Mouse (Mus musculus) heart, postnatal 4 days (tissue): Measurements from ENCODE around the gene Ndufa7. TPM values are rescaled to one million over a fixed set of nuclear protein-coding genes. Genes with fewer than 3 reads are reported as not detected.
"Not testable (repeated sequence)": the region's sequence is repeated elsewhere in the genome, so short reads cannot be mapped to it uniquely, and the experiment has no call there.

Experiments
- DNase-seq: peaks from one replicate; pipeline ENCODE4 v3.0.0; 2021
- total RNA-seq, 2 experiments: library from RNA; stranded (reverse); gene quantifications; 2 replicates each; pipeline ENCODE4 v1.2.3; 2021

Gene Ndufa7
- total RNA-seq, 2 experiments from 2014 or later, result 423 to 447 TPM

DNA sequence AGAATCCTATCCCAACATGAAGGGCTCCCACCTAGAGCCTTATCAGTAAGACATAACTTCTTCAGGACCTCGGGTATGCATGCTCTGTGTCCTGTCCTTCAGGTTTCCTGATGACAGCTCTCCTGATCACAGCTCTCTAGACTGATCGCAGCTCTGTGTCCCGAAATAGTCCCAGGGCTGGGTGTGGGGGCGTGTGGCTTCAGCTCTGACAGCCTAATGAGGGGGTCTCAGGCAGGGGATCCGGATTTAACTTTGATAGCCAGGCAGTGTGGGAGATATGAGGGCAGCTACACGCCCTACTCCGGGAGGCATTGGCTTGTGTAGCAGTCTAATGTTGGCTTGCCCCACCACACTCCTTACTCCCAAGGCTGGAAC lies 13.2 kb upstream of the Ndufa7 start:
- DNase-seq, result peak; percentile 33

DNA sequence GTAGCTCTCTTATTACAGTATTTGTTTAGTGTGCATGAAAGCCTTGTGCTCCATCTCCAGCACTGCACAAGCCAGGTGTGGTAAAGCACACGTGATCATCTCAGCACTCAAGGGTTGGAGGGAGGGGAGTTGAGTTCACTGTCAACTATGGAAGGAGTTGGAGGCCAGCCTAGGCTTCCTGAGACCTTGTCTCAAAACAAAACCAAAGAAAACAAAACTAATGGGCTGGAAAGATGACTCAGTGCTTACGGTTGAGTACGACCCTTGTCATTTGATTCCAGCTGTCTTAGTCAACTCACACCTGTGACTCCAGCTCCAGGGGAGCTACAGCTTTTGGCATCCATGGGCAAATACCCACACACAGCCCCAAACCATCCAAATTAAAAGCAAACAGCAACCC lies 11.9 kb upstream of the Ndufa7 start:
- DNase-seq, result no peak

DNA sequence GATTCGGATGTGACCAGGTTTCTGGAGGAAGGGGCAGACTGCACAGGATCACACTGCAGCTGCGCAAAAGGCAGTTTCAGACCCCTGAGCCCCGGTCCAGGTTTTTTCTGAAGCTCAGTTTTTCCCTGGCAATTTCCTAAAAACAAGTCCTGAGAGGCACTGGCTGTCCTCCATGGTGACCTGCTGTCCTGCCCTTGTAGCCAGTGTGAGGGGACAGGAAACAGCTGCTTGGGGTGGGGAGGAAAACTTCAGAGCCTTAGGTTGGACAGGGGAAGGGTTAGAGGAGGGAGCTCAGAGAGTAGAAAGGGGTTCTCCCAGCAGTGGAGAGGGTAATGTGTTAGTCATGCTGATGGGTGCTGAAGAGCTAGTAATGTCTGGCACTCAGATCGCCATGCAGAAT lies 11.4 kb upstream of the Ndufa7 start:
- DNase-seq, result peak; percentile 58

DNA sequence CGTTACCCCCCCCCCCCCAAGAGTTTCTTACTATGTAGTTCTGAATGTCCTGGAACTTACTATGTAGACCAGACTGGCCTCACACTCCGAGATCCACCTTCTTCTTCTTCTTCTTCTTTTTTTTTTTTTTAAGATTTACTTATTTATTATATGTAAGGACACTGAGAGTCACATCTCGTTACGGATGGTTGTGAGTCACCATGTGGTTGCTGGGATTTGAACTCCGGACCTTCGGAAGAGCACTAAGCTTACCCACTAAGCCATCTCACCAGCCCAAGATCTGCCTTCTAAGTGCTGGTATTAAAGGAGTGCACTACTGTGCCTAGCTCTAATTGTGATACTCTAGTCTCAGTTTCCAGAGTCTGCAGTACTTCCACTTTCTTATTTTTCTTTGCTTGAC lies 9.0 kb upstream of the Ndufa7 start:
- no peak for DNase-seq

DNA sequence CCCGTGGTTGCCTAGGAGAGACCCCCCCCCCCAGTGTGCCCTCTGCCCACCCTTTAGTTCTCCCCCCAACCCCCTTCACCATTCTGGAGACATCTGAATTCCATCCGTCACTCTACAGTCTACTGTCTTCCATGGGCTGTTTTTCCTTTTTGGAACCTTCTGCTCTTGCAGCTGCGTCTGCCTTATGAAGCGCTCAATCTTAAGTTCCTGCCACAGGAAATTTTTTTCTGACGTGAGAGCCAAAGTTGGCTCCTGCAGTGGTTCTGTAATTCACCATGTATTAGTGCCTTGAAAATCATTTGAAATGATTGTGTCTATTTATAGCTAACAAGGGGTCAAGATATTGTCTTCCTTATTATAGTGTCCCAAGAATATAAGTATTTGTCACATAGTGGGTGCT lies 7.8 kb upstream of the Ndufa7 start:
- DNase-seq, result no peak

DNA sequence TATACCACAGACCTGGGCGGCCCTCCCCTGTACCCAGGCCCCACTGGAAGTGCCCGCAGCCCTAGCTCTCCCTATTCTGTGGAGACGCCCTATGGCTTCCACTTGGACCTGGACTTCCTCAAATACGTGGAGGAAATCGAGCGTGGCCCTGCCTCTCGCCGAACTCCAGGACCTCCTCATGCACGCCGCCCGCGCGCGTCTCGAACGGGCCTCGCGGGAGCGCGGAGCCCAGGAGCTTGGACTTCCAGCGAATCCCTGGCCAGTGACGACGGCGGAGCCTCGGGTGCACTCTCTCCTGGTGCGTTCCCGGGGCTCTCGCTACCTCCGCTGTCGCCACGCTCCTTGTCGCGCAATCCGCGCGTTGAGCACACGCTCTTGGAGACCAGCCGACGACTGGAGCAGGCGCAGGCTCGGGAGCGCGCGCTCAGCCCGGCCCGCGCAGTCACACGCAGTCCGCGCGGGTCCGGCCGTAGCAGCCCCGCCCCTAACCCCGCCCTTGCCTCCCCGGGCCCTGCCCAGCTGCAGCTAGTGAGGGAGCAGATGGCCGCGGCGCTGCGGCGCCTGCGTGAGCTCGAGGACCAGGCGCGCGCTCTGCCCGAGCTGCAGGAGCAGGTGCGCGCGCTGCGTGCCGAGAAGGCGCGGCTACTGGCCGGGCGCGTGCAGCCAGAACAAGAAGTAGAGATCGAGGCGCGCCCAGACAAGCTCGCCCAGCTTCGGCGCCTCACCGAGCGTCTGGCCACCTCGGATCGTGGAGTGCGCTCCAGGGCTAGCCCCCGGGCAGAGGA lies 7.0 kb upstream of the Ndufa7 start:
- peak; percentile 90 for DNase-seq

DNA sequence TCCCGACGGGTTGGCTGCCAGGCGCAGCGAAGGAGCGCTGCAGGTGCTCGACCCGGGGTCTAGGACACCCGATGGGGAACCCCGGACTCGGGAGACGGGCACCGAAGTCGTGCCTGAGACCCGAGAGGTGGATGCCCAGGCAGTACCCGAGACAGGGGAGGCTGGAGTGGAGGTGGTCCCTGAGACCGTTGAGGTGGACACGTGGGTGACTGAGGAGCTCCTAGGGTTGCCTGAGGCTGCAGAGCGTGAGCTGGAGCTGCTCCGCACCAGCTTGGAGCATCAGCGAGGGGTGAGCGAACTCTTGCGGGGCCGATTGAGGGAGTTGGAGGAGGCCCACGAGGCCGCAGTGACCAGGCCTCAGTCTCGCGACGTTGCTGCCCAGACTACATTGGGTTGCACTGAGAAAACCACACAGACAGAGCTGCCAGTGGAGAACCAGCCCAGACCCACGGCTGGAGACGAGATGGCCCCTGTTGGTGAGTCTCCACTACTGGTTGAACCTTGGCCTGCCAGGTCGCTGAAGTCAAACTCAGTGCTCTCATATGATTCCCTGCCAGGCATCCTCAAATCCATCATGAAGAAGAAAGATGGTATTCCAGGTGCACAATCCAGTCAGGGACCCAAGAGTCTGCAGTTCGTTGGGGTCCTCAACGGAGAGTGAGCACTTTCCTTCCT lies 6.3 kb upstream of the Ndufa7 start:
- no peak for DNase-seq

DNA sequence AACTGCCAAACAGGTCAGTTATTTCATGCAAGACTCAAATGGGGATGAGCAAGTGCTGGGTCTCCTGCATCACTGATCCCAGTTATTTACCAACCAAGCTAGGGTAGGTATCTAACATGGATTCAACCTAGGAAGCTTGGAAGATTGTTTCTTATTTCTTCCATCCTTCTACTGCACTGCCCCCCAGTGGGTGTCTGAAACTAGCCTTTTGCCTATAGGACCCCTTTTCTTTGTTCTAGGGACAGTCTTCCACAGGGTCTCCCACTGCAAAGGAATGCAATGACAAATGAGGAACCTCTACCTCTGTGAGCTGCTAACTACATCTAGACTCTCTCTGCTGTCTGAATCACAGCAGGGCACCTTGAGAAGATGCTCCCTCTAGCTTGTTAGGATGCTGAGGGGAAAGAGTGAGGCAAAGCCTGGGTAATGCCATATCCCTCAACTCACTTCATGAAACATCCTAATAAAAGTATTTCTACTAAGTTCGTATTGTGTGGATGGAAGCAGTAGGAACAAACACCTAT lies 1.9 kb upstream of the Ndufa7 start:
- no peak for DNase-seq

DNA sequence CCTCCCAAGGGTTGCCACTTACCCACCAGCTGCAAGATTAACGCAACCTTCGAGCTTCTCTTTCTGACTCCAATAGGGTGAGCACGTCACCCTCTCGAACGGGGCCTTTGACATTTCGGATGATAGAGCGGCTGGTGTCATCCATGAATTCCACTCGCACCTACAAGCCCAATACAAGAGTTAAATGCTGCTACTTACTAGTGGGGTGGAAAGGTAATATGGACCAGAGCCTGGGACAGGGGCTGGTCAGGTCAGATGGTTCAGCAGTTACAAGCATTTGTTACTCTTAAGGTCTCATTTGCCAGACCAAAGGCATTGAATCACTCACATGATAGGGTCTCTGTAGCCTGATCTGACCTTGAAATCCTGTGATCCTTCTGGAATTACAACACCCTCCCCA lies 1.2 kb upstream of the Ndufa7 start:
- not testable (repeated sequence) for DNase-seq

DNA sequence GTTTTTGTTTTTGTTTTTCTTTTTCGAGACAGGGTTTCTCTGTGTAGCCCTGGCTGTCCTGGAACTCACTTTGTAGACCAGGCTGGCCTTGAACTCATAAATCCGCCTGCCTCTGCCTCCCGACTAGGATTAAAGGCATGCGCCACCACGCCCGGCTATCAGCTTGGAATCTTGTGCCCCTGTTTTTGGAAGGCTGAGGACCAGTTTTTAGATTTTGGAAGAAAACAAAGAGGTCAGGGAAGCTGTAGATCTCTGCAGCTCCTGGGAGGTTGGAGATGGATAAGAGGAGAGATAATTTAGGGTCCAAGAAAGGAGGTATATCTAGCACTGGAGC lies 592 bp downstream of the Ndufa7 start:
- DNase-seq, result not testable (repeated sequence)

DNA sequence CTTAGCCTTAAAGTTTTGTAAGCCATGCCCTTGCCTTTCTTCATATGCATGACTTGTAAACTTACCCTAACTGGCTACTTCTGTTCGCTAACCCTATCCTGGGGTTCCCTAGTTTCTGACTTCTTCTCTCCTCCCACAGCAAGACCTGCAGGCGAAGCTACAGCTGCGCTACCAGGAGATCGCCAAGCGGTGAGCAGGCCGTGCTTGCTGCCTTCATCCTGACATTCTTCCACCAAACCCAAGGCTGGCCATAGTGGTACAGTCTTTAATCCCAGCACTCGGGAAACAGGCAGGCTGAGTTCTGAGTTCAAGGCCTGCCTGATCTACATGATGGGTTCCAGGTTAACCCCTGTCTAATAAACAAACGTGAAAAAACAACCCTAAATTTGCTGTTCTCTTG lies 1.1 kb downstream of the Ndufa7 start:
- no peak for DNase-seq

DNA sequence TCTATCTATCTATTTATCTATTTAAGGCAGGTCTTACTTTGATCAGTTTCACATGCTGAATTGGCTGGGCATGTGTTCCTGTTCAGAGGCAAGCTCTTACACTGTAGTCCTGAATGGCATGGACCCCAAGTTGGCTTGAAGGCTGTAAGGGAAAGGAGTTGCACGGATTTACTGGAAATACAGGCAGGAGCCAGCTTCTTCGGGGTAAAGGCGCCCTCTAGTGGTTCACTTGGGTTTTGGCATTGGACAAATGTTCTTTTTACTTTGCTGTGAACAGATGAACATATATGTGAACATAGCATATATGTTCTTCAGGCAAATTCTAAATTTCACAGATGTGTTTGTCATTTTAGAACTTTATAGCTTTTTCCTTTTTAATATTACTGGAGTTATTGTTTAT lies 2.5 kb downstream of the Ndufa7 start:
- DNase-seq, result peak; percentile 87

DNA sequence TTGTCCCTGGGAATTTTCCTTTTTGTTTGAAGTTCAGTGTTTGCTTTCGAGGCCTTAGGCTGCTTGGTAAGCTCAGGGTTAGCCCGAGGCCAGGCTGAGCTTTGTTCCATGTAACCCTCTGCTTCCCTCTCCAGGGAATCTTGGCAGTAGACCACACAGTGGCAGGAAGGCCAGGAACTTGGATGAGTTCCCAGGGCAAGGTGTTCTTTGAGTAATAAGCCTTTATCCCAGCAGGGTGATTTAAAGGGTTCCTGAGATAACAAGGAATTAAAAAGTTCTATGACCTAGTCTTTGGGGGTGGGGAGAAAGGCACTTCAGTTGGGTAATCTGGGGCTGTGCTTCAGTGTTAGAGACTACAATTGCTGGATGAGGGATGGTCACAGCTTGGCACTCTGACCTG lies 4.5 kb downstream of the Ndufa7 start:
- peak; percentile 86 for DNase-seq

DNA sequence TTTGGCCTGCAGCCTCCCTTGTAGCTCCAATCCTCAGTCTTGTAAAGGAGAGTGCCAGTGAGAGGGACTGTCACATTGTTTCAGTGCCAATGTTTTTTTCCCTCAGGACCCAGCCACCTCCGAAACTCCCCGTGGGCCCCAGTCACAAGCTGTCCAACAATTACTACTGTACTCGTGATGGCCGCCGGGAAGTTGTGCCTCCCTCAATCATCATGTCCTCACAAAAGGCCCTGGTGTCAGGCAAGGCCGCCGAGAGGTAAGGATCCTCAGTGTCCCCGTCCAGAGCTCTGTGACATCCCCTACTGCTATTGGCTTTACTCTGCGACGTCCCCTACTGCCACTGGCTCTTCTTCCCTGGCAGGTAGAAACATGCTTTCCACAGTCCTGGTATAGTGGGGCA lies 5.2 kb downstream of the Ndufa7 start:
- DNase-seq, result no peak

DNA sequence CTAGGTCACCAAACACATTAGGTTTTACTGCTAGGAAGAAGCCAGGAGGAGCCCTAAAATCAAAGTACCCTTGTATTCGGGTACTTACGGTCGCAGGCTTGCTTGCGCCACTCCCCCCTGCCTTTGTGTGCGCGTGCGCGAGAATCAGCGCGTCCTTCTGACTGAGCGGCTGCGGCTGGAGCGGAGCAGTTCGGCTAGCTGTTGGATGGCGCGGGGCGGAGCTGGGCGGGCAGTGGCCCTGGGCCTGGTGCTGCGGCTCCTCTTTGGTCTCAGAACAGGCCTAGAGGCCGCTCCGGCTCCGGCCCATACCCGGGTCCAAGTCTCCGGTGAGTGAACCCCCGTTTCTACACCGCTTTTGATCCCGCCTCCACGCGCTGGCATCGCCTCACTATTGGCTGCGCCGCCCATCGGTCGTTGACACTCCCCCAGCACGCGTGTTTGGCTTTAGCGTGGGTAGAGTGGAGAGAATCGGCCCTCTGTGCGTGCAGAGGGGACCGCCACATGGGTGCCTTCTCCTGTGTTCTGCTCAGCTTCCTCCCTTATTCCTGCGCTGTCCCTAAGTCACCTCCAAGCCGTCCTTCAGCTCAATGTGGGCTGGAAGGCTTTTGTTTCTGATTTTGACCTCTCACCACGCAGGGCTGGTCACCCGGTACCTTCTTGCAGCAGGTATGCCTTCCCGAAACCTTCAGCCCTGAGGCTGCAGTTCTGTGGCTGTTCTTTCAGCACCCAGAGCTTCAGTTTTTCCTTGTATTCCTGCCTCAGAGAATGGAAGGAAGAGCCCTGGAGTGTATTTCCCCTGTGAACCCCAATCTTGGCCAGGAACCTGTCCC lies 18.8 kb downstream of the Ndufa7 start, which contains the start of gene Cd320:
Gene Cd320 (plus strand): TSS at position 126 of the 830 bp plus-strand sequence.
- peak; percentile 91 for DNase-seq

DNA sequence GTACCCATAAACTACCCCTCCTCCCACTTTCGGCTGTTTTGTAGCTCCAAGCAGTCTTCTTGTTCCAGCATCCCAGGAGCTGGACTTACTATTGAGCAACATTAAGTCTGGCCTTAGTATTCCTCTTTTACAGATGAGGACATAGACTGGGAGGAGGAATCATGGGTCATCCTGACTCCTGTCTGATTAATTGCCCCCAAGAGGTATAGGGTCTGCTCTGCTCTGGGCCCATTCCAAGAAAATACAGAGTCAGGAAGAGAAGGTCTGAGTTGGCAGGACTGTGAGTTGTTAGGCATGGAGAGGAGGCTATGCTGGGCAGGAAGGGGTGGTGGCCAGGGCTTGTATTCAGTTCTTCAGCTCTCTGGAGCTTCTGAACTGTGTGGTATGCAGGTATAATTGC lies 19.8 kb downstream of the Ndufa7 start:
- DNase-seq, result no peak

DNA sequence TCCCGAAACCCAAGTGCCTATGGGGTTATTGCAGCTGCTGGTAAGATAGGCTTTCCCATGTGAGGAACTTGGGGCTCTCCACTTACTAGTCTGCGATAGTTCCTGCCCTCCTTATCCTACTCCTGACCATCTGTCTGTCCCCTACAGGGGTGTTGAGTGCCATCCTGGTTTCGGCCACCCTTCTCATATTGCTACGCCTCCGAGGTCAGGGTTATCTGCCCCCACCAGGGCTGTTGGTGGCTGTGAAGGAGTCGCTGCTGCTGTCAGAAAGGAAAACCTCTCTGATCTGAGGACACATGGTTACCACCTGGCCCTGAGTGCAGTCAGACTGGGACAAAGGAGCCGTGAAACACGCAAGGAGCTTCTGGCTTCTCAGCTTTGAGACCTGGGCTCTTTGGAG lies 23.8 kb downstream of the Ndufa7 start:
- DNase-seq, result no peak

DNA sequence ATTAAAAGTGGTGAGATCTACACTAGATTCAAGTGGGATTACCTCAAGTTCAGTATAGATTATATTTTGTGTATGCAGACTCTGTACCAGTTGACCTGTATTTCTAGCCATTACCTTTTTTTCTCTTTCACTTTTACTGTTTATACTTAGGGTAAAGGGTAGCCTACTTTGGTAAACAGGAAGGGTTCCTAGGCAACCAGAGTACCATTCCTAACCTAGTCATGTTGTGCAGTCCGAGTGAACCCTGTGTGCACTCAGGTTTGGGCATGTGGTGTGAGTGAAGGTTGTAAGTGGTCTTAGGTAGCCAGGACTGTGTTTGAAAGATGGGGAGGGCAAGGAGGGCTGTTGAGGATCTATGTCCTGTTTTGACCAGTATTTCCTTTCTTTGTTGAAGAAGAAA lies 27.0 kb downstream of the Ndufa7 start:
- no peak for DNase-seq

DNA sequence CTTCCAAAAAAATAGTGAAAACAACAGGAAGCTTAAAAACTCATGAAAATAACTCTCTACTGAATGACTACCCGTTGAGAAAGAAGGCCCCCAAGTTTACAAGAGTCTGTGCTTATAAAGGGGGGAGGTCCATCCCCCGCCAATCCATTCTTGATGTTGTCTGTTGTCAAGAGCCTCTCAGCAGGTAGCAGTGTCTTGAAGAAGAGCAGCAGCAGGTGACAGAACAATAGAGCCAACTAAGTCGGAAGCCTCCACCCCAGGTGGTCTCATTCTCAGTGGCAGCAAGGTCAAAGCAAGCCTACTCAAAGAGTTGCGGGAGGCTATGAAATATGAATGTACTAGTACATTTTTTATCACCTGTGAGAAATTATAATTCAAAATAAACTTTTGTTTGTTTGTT lies 33.4 kb downstream of the Ndufa7 start:
- no peak for DNase-seq

DNA sequence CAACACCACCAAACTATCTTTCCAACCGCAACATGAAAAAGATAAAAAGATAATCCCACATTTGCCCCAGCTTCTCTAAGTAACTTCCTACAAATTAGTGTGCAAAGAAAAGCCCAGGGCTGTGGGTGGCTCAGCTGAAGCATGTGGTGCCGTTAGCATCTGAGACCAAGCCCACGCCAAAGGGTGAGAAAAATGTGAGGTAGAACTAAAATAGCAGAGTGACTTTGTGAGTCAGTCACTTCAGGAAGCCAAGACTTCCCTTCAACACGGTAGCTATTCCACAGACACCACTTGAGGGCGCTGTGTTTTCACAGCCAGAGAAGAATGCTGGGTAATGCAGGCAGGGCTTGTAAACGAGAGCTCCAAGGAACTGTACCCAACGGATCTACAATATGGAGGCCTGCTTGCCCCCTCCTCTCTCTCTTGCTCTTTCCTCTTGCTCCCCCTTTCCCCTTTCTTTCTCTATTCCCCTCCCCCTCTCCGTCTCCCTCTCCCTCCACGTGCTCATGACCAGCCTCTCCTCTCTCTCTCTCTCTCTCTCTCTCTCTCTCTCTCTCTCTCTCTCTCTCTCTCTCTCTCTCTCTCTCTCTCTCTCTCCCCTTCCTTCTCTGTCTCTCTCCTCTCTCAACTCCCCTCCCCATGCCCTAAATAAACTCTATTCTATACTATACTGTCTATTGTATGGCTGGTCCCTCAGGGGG lies 41.1 kb downstream of the Ndufa7 start:
- DNase-seq, result peak; percentile 62

DNA sequence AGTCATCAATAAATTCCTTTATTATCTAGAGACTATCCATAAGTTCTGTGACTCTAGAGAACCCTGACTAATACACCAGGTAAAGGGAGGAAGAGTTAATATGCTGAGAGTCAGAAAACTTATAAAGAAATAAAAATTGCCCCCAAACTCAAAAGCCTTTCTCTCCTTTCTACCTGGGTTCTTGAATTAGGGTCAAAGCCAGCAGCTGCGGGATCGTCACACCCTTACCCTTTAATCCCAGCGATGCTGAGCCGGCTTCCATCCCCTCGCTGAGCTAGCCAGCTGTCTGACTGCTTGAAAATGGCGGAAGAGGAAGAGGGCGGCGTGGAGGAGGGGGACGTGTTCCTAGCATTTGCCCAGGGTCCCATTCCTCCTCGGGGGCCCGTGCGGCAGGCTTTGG lies 49.2 kb downstream of the Ndufa7 start, which contains the start of gene Gm7029:
Gene Gm7029 (plus strand): TSS at position 301 of the 400 bp plus-strand sequence.
- not testable (repeated sequence) for DNase-seq

DNA sequence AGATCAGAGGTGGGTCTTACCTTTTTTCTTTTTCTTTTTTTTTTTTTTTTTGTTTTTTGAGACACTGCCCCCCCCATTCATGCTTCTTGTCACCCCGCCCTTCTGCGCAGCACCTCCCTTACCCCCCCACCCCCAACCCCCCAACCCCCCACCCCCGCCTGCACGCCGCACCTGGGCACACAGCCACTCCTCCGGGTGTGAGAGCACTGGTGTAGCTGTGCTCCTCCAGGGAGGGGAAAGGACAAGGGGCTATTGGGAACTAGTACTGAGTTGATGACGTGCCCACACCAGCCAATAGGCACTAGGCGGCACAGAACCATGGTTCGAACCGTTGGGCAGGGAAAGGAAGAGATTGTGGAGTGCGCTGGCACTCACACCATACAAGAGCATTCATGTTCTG lies 50.0 kb downstream of the Ndufa7 start:
- no peak for DNase-seq
